Mouse (Mus musculus) urinary bladder, postnatal 14 days (tissue): ENCODE measurements around the gene Cdh15.
A peak's percentile ranks its signal among the peaks of the same experiment; 100 is the strongest.

Source experiments
- DNase-seq: peaks from one replicate; pipeline ENCODE4 v3.0.0; 2021; ENCODE audit warnings: low spot score

Cdh15 gene

DNA sequence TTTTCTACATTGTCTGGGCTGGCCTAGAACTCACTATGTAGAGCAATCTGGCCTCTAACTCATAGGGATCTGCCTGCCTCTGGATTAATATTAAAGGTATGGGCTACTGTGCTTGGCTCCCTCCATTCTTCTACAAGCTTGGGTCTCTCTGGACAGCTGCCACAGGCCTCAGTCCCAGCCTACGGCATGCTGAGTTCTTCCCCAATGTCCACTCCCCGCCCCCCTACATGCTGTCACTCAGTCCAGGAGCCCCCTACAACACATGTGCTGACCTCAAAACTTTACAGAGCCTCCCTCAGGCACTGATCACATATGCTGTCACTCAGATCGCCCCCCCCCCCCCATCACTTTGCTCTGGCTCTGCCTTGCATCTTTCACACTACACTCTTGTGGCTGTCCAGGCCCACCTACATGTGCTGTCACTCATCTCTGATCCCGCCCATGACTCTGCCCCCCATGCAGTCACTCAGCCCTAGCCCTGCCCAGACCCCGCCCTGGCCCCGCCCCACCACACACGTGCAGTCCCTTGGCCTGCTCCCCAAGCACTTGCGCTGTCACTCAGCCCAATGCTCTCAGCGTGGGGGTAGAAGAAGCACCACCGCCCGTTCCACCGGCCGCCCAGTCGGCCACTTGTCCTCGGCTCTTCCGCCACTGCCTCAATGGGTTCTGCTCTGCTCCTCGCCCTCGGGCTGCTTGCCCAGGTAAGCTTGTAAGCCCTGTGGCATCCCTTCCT, at the start of gene Cdh15:
Cdh15 (plus strand) TSS at position 138 of the 733 bp plus-strand sequence.
- peak; percentile 17 for DNase-seq

DNA sequence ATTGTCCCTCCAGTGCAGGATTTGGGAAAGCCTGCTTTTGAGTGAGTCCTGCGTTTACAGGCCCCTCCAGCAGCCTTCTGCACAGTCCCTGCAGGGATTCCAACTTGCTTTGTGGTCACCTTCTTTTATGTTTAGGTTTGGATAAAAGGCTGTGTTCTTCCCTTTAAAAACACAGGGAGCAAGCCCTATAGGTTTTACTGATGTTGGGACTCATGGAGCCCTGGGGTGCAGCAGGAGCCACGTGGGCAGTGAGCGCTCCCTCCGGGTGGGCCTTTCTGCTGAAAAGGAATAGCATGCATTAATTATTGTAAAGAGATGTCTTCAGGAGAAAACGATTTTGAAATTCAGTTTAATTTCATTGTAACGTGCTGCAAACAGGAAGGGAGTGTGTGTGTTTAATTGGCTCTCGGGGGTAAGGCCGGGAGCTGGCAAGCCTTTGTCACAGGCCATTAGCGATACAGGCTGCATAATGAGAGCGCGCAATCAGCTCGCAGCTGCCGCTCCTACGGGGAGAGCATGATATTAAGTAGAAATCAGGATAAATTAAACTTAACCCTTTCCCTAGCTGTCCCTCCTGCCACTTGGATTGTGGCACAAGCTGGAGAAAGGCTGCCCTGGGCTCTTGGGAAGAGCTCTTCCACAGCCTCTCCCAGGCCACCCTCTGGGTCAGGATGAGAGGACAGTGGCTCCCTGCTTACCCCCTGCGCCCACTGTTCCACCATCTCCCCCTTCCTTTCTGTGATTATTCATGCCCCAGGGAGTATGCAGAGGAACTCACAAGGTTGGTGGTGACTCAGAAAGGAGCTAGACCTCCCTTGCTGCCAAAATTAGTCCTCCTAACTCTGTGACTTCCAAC, 43.6 kb upstream of the Cdh15 start:
- no peak for DNase-seq

DNA sequence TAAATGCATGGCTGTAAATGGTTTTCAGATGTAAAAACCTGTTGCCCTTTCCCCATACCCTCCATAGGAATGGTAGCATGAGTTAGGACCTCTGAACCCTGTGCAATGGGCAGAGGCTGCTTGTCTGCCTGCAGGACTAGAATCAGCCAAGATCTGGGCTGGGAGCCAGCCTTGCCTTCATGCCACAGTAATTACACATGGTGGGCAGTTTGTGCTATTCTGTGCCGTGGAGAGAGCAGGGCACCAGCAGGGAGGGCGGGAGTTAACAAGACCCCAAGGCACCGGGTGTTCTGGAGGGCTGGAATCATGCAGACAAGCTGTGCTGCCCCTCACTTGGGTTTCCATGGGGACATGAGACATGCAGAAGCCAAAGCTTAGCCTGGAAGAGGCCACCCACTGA, 42.4 kb upstream of the Cdh15 start:
- DNase-seq, result no peak

DNA sequence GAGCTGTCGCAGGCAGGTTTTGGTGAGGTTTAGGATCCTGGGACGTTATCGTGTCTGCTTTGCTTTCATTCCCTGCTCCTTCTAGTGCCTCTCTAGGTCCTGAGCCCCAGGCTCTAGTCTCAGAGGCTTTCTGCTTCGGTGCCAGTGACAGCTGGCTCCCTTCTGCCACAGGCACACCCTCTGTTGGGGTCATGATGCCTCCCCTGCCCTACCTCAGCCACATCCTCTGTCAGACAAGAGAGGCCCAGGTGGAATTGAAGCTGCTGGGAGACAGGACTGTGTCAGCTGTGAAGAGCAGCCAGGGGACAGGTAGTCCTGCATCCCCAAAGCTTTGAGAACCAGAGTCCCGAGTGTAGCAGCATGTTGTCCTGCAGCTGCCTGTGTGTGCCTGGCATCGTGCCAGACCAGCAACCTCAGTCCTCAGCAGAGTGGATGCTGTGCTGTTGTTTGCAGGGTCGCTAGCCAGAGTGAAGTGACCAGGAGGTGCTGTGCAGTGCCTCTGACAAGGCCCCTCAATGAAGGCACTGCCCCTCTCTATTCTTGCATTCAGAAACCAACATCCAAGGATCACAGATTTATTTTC, 40.7 kb upstream of the Cdh15 start:
- DNase-seq, result no peak

DNA sequence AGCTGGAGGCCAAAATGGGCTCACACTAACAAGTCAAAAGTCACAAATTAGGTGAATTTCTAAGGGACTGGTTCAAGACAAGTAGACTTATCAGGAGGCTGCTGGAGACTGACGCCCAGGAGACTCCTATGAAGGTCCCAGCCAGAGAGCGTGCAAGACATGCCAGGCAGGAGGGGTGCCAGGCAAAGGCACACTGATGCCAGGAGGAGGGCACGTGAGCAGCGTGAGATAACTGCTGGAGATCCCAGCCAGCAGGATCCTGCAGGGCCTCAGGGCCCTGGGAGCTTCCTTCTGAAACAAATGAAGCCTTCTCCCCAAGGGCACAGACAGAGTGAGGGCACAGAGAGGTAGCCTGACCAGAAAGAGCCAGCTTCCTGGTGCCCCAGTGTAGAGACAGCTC, 39.9 kb upstream of the Cdh15 start:
- no peak for DNase-seq

DNA sequence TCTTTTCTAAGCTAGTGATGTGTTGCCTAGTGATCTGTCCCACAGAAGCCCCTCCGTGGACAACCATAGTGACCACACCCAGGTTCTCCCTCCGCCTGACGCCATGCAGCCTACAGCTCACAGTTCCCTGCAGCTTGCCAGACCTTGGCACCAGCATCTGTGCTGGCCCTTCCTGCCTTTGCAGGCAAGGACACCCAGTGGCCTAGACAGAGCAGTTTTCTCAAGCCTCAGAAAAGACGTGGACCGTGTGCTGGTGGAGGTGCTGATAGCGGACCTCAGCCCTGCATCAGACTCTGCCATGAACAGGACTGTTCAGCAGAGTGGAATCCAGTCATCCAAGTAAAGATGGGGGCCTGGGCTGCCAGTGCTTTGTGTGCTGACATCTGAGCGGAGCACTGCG, 37.4 kb upstream of the Cdh15 start:
- no peak for DNase-seq

DNA sequence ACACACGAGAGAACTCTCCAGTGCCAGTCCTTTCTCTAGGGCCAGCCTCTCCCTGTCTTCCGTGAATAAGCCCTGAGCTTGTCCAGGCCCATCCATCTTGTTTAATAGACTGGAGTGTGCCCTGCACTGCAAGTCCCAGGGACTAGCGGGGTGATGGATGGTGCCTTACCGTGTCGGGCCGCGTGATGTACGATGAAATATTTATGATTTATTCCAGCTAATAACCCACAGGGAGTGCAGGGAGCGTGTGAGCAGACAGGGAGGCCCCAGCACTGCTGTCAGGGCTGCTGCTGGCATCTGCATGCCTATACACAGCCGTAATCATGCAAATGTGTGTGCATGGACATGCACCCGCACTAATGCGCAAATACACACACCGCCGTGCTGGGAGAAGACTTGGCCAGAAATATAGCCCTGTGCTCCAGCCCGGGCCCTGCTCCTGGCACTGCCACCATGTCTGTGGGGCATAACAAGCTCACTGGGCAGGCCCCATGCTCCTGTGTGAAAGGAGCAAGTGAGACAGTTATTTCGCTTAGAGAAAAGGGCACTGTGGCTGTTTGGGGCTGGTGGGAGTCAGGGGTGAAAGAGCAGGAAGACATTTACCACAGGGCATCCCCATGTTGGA, 35.8 kb upstream of the Cdh15 start:
- DNase-seq, result no peak

DNA sequence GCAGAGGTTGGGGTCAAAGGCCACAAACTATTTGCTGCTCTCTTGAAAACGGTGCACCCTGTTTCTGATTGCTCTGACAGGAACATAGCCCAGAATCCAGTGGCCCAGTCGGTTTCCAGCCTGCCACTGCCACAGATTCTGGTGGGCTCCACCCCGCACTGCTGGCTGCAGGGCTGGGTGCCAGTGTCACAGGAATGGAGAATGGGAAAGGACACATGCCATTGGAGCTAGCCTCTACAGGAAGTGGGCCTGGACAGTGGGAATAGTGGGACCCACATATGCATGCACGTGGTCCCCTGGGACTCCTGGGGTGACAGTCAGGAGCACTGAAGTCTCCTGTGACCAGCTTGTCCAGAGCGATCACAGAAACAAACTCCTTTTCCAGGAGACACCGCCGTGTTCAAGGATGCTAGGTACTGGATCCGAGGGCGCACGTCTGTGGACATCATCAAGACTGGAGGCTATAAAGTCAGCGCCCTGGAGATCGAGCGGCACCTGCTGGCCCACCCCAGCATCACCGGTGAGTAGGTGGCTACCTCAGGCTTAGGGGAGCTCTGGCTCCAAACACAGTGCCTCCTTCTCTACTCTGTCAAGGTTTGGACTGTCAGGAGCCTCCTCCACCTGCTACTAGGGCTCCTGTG, 35.0 kb upstream of the Cdh15 start:
- DNase-seq, result no peak

DNA sequence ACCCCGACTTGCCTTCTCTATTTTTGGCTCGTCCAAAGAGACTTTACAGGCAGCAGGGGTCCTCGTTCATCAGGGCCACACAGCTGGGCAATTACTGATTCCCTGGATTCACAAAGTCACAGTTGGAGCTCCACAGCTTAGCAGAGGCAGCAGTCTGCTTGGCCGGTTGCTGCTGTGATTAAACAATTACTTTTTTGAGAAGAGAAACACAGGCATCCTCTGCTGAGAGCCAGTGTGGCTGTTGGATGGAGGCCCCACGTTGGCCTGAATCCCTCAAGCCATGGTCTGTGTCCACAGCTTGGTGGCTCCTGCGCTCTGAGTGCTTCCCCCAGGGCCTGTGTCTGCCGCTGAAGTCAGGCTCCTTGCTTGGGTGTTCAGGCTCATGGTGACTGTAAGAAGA, 33.2 kb upstream of the Cdh15 start:
- DNase-seq, result no peak

DNA sequence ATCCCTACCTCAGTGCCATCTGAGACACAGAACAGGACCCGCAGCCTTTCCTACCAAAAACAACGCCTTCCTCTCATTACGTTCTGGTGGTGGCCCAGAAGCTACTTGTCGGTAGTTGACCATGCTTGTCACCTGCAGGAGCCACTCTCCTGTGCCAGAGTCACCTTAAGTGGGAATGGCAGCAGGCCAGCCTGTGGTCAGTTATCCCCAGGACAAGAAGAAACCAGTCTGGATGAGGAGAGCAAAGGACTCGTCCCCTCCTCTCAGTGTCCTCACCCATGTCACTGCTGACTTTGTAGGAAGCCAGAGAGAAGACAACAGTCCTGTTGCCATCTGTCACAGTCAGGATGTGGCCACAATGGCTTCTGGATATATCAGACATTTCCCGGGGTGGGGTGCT, 30.8 kb upstream of the Cdh15 start:
- no peak for DNase-seq

DNA sequence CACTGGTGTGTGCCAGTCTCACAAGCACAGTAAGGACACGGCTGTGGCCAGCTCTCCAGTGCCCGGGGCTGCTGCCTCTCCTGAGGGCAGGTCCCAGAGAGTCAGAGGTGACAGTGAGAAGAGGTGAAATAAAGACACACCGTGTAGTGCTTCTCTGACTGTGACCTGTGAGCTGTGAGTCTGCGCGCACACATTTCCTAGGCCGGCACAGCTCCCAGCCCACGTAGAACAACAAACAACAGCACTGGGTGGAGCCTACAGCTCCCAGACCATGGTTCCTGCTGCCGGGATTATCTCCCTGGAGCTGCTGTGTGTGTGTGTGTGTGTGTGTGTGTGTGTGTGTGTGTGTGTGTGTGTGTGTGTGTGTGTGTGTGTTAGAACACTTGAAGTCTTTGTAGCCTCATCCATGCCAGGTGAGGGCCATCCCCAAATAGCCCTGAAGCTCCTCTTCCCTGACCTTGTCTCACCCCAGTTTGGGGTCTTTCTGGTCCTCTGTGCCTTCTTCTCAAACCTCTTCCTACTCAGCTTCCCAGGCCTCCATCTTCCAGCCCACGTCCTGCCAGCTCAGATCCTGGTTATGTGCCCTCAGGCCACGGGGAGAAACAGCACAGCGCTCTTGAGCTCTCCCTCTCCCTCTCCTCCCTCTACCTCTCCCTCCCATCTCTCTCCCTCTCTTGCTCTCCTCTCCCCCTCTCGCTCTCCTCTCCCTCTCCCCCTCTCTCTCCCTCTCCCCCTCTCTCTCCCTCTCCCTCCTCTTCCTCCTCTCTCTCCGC, 29.9 kb upstream of the Cdh15 start:
- DNase-seq, result no peak

DNA sequence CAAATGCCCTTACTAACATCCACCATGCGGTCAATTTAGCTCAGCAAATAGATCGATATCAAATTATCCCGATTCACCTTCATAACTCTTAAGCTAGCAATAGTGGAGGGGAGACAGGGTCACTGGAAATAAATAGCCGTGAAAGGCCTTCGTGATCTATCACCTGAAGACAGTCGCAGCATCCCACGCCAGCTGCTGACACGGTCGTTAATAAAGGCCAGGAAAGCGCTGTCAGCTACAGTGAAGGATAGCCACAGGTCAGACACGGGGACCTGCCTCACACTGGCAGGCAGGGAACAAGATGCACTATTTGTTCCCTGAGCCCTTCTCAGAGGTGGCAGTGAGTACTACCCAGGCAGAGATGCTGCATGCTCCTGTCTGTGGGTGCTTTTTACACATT, 28.0 kb upstream of the Cdh15 start:
- no peak for DNase-seq

DNA sequence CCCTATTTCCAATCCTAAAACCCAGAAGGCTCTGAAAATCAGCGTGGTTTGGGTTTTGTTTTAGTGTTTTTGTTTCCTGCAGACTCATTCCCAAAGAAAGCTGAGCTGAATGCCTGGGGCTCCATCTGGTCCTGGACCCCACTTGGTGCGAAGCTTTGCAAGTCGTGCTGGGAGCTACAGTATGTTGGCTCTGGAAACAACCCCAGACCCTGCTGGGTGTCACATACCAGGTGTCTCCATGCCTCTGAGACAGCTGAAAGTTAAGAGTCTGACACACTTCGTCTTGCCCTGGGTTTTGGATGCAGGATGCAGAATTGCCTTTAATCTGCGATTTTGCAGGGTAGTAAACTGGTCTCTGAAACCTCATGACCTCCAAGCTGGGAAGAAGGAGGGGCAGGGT, 23.2 kb upstream of the Cdh15 start:
- no peak for DNase-seq

DNA sequence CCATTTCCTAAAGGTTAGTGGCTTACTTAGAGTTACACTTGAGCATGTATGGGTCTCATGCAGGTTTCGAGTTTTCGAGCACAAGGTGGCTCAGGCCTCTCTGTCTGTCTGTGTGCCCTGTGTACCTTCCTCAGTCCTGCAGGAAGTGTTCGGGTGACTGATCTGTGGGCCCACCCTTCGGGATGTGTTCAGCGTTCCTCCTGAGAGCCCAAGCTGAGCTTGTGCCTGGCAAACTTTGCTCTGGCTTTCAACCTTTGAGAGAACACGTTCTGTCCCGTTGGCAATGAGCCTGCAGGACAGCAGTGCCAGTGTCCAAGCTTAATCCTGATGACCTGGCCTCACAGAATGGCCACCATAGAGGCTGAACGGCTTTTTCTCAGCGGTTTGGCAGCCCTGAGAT, 22.8 kb upstream of the Cdh15 start:
- DNase-seq, result no peak

DNA sequence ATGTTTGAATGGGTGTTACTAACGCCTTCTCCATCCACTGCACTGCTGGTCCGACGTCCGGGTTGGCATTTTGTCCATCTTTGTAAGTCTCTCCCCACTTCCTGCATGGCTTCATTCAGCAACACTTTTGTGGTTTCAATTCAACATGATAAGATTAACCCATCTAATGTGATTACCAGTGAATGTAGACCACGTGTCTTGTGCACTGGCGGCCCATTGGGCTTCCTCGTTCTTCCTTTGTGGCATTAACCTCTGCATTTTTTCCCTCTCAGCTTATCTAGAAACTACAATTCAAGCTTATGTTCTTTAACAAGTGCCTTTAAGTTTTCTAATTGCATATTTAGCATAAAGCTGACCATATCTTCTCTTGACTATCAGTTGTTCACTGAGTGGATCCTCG, 22.4 kb upstream of the Cdh15 start:
- no peak for DNase-seq

DNA sequence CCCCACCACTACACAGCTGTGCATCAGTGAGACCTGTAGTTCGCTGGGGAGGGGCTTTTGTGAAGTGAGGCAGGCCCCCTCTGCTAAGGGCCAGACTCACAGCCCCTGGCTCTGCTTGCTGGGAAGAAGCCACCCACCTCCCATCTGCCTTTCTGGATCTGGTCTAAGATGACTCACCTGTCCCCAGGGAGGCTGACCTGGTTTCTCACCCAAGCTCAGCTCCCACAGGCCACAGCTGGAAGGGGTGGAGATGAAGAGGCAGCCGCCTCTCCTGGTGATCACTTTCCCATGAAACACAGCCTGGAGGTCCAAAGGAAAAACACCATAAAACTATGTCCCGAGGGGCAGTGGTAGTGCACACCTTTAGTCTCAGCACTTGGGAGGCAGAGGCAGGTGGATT, 18.4 kb upstream of the Cdh15 start:
- DNase-seq, result no peak

DNA sequence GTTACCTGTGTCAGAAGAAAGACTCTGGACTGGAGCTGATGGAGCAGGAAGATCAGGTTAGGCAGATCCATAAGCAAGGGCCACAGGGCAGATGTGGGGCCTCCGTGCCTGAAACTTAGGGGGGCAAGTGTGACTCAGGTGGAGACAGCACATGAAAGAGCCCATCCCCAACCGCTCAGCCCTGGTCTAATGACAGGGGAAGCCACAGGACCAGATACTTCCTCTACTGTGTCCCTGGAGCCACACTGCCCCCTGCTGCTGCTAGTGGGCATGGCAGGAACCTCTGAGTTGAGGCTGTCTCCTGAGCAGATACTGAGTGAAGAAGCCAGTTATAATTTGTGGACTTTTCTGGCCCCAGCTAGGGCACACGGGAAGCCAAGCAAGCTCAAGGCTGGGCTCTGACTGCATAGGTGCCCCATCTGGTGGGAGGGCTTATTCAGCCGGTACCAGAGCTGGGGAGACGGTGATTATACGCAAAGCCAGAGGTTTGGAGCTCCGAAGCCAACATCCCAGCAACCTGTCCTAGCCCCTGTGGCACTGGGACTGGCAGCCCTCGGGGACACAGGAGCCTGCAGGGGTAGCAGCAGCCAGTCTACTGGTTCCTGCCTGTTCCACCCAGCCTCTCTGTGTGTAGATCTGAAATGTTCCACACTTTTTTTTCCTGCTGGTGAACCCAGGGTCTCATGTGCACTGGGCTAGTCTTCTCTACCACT, 17.3 kb upstream of the Cdh15 start:
- DNase-seq, result peak; percentile 91

DNA sequence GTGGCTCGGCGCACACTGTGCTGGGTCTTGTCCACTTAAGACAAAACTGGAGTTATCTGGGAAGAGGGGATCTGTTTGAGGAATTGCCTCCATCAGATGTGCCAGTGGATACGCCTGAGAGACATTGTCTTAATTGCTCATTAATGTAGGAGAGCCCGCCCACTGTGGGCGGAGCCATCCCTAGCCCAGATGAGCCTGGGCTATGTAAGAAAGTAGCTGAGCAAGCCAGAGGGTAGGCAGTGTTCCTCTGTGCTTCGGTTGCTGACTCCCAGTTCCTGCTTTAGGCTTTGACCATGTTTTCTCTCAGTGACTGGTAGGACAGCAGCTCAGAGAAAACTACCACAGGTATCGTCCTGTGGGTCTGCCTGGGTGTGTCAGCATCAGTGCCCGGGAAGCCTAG, 13.3 kb upstream of the Cdh15 start:
- DNase-seq, result no peak

DNA sequence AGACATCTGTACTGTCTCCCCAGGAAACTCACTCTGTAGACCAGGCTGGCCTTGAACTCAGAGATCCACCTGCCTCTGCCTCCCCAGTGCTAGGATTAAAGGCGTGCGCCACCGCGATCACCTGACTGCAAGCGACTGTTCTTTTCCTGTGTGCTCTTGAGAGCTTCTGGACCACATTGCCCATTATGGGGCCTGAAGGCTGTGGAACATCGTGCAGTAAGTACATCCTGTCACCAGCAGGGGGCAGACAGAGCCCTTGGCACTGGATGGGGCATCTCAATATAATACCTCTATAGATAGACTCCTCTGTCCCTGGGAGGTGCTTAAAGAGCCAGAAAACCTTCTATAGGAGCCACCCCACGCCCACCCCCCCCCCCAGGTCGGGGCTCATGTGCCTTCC, 12.8 kb upstream of the Cdh15 start:
- peak; percentile 81 for DNase-seq

DNA sequence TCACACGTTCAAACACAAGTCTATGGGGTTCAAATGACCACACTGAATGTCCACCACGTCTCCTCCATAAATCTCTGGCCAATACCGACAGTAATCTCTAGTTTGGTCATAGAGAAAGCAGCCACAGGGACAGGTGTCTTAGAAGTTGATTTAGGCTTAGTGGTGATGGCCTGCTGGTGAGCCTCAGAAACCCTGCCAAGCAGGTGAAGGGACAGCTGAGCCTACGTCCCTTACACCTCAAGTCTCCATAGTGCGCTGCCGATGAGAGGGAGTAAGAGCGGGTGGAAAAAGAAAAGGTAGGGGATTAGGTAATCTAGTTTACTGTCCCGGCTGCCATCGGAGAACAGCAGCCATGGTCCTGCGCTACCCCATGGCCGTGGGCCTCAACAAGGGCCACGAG, 11.6 kb upstream of the Cdh15 start:
- no peak for DNase-seq

DNA sequence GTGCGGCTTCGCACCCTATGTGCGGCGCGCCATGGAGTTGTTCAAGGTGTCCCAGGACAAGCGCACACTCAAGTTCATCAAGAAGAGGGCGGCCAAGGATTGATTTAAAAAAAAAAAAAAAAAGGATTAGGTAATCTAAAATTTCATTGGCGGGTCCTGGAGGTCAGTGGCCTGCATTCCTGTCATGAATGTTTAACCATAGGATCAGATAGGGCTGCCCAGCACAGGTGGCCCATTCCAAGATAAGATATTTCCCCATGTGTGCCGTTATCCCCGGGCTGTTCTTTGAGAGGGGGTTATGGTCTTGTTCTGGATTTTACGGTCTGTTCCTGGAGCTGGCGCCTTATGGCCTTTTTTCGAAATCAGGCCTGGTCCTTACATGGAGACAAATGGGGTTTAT, 11.1 kb upstream of the Cdh15 start:
- DNase-seq, result no peak
